Mouse (Mus musculus): Measurements from ENCODE around the gene Gimap8. TPM values are rescaled to one million over a fixed set of nuclear protein-coding genes. Genes with fewer than 3 reads are reported as not detected.

Gimap8 gene
- polyA plus RNA-seq, 1 experiment from 2014 or later: 1.2 TPM

Other genes starting within 250 kb of the Gimap8 start
- 17.1 and 20.4 TPM in 2 replicates for gene Zfp467, start 201.4 kb upstream of the Gimap8 start, polyA plus RNA-seq (2016; fragmentation: Nextera tagmentation; extraction: Ambion mirVana)
- gene Sspo, start 199.0 kb upstream of the Gimap8 start, polyA plus RNA-seq (2016; fragmentation: Nextera tagmentation; extraction: Ambion mirVana): 0.61 and 0.64 TPM in 2 replicates
- gene Atp6v0e2, start 109.6 kb upstream of the Gimap8 start, polyA plus RNA-seq (2016; fragmentation: Nextera tagmentation; extraction: Ambion mirVana): 20.4 and 20.5 TPM in 2 replicates
- gene Lrrc61, start 92.4 kb upstream of the Gimap8 start, polyA plus RNA-seq (2016; fragmentation: Nextera tagmentation; extraction: Ambion mirVana): 8.6 and 9.1 TPM in 2 replicates
- gene Rarres2, start 74.4 kb upstream of the Gimap8 start, polyA plus RNA-seq (2016; fragmentation: Nextera tagmentation; extraction: Ambion mirVana): 24.7 and 26.4 TPM in 2 replicates
- 1.5 TPM in 1 of 2 replicates, not detected in the other for gene Gm45021, start 57.6 kb upstream of the Gimap8 start, polyA plus RNA-seq (2016; fragmentation: Nextera tagmentation; extraction: Ambion mirVana)
- 32.1 and 32.7 TPM in 2 replicates for gene Repin1, start 53.4 kb upstream of the Gimap8 start, polyA plus RNA-seq (2016; fragmentation: Nextera tagmentation; extraction: Ambion mirVana)
- gene Gm44965, start 53.3 kb upstream of the Gimap8 start, polyA plus RNA-seq (2016; fragmentation: Nextera tagmentation; extraction: Ambion mirVana): not detected in 2 replicates
- gene Zfp775, start 45.2 kb upstream of the Gimap8 start, polyA plus RNA-seq (2016; fragmentation: Nextera tagmentation; extraction: Ambion mirVana): 5.6 and 5.8 TPM in 2 replicates
- 1.3 TPM in 2 replicates for gene AI854703, start 20.5 kb upstream of the Gimap8 start, polyA plus RNA-seq (2016; fragmentation: Nextera tagmentation; extraction: Ambion mirVana)
- gene Gimap9, start 28.9 kb downstream of the Gimap8 start, polyA plus RNA-seq (2016; fragmentation: Nextera tagmentation; extraction: Ambion mirVana): 8.7 and 9.4 TPM in 2 replicates
- 9.9 and 10.7 TPM in 2 replicates for gene Gimap4, start 37.3 kb downstream of the Gimap8 start, polyA plus RNA-seq (2016; fragmentation: Nextera tagmentation; extraction: Ambion mirVana)
- gene Gimap6, start 61.0 kb downstream of the Gimap8 start, polyA plus RNA-seq (2016; fragmentation: Nextera tagmentation; extraction: Ambion mirVana): 28.7 and 28.8 TPM in 2 replicates
- gene Gm28053, start 71.4 kb downstream of the Gimap8 start, polyA plus RNA-seq (2016; fragmentation: Nextera tagmentation; extraction: Ambion mirVana): 2.4 and 3.6 TPM in 2 replicates
- not detected in 2 replicates for gene Gimap7, start 71.4 kb downstream of the Gimap8 start, polyA plus RNA-seq (2016; fragmentation: Nextera tagmentation; extraction: Ambion mirVana)
- gene Gimap1, start 91.8 kb downstream of the Gimap8 start, polyA plus RNA-seq (2016; fragmentation: Nextera tagmentation; extraction: Ambion mirVana): 20.0 and 21.3 TPM in 2 replicates
- 5.3 and 6.9 TPM in 2 replicates for gene Gimap5, start 99.0 kb downstream of the Gimap8 start, polyA plus RNA-seq (2016; fragmentation: Nextera tagmentation; extraction: Ambion mirVana)
- gene Gimap3, start 123.6 kb downstream of the Gimap8 start, polyA plus RNA-seq (2016; fragmentation: Nextera tagmentation; extraction: Ambion mirVana): not detected in 2 replicates
- gene Tmem176a, start 193.7 kb downstream of the Gimap8 start, polyA plus RNA-seq (2016; fragmentation: Nextera tagmentation; extraction: Ambion mirVana): 80.3 and 81.7 TPM in 2 replicates
- 226 and 236 TPM in 2 replicates for gene Tmem176b, start 194.3 kb downstream of the Gimap8 start, polyA plus RNA-seq (2016; fragmentation: Nextera tagmentation; extraction: Ambion mirVana)
- not detected in 2 replicates for gene Aoc1, start 225.7 kb downstream of the Gimap8 start, polyA plus RNA-seq (2016; fragmentation: Nextera tagmentation; extraction: Ambion mirVana)

Measured in heart, embryonic 12.5 days (tissue).